Mouse (Mus musculus) CD4-positive, CD25-positive, alpha-beta regulatory T cell, adult 9 weeks (primary cell): ENCODE results near the gene Sdhb. TPM values are rescaled to one million over a fixed set of nuclear protein-coding genes. Genes with fewer than 3 reads are reported as not detected.

ENCODE experiments used
- polyA plus RNA-seq: library from polyadenylated mRNA; unstranded; fragments of 100-300 nt; shearing (Covaris generic); gene quantifications from one replicate; pipeline ENCODE4 v1.2.1, GENCODE M21; 2017

The Sdhb gene
- polyA plus RNA-seq, result 331 TPM

GRCm38 (mm10) chr4:140960781-140961466 is at the start of gene Sdhb:
TSS of gene Sdhb (plus strand) at chr4:140961203.

GRCm38 (mm10) chr4:140986711-140987395 is 25.9 kb downstream of the Sdhb start, which contains the start of gene Atp13a2:
TSS of gene Atp13a2 (plus strand) at chr4:140986873.

DNA sequence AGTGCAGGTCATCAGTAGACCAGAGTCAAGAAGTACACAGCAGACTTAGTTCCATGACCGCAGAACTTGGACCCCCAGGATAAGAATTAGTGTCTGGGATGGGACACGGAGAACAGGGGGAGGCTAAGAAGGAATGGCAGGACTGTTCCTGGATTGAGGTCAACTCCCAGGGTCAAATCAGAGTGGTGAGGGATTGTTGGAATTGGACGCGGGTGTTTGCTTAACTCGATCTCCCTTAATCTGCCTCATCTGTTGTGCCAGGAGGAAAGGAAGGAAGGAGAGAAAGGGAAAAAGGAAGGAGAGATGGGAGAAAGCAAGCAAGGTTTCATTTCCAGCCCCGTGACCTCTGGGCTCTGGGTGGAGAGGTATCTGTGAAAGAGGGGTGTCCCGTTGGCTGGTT is 49.1 kb downstream of the Sdhb start, which contains the start of gene Mfap2:
TSS of gene Mfap2 (plus strand) at position 301 of the 400 bp plus-strand sequence.

Other genes starting within 250 kb of the Sdhb start
- gene Padi6, start 218.6 kb upstream of the Sdhb start, polyA plus RNA-seq, result not detected
- gene Padi4, start 187.0 kb upstream of the Sdhb start, polyA plus RNA-seq, result 6.3 TPM
- gene Padi3, start 150.6 kb upstream of the Sdhb start, polyA plus RNA-seq, result 0.50 TPM
- gene Padi1, start 115.4 kb upstream of the Sdhb start, polyA plus RNA-seq, result 0.42 TPM
- gene Padi2, start 54.9 kb upstream of the Sdhb start, polyA plus RNA-seq, result 20.6 TPM
- gene Atp13a2, start 25.7 kb downstream of the Sdhb start, polyA plus RNA-seq, result 6.6 TPM
- not detected for gene Mfap2, start 49.2 kb downstream of the Sdhb start, polyA plus RNA-seq
- gene Crocc, start 99.3 kb downstream of the Sdhb start, polyA plus RNA-seq, result 0.50 TPM
- 168 TPM for gene Necap2, start 117.2 kb downstream of the Sdhb start, polyA plus RNA-seq
- gene Spata21, start 127.1 kb downstream of the Sdhb start, polyA plus RNA-seq, result 0.66 TPM
- 79.6 TPM for gene Szrd1, start 178.6 kb downstream of the Sdhb start, polyA plus RNA-seq
- gene Fbxo42, start 186.7 kb downstream of the Sdhb start, polyA plus RNA-seq, result 9.3 TPM